Mouse (Mus musculus) kidney, adult 2 months (tissue): Measurements from ENCODE around the gene Ubr1.

Source experiments
- CTCF ChIP-seq: fragments of 200-500 bp; conservative IDR thresholded peaks from 2 replicates; pipeline ENCODE4 v1.5.1; 2011; ENCODE audit warnings: low read depth, mild to moderate bottlenecking, control low read depth, low read length, moderate library complexity, mixed read lengths; ENCODE audit not compliant: insufficient read depth, insufficient read length
- POLR2A ChIP-seq: fragments of 200-500 bp; IDR thresholded peaks from one replicate; pipeline ENCODE4 v1.6.1; 2011; ENCODE audit warnings: low read depth, low read length, control low read depth

GRCm38 (mm10) chr2:121009071-121009677, 38.7 kb upstream of the Ubr1 start:
- TF ChIP-seq CTCF (no peak), POLR2A (no peak)
